Mouse (Mus musculus) heart, embryonic 13.5 days (tissue): ENCODE data around the gene Cars. TPM values are rescaled to one million over a fixed set of nuclear protein-coding genes. Genes with fewer than 3 reads are reported as not detected.
A peak's percentile ranks its signal among the peaks of the same experiment; 100 is the strongest.

ENCODE experiments used
- ATAC-seq: fragments of 200-750 bp; cut with Nextera tagmentation; 2 replicates; pipeline ENCODE4 v1.8.0; 2017; ENCODE audit warnings: moderate TSS enrichment; ENCODE audit not compliant: insufficient number of reproducible peaks, low FRiP score, low TSS enrichment; ENCODE audit errors: extremely low read depth
- H3K27ac ChIP-seq: fragments of 300-500 bp; sonication (generic); replicated peaks from 2 replicates; pipeline ENCODE4 v1.5.1; 2015; ENCODE audit warnings: moderate library complexity, mild to moderate bottlenecking, inconsistent platforms
- H3K27me3 ChIP-seq: fragments of 300-500 bp; sonication (generic); replicated peaks from 2 replicates; pipeline ENCODE4 v1.6.1; 2015; ENCODE audit warnings: mild to moderate bottlenecking, inconsistent platforms
- H3K36me3 ChIP-seq: fragments of 300-500 bp; sonication (generic); 2 replicates; pipeline ENCODE4 v1.6.1; 2015; ENCODE audit warnings: mild to moderate bottlenecking, inconsistent platforms
- H3K4me1 ChIP-seq: fragments of 300-500 bp; sonication (generic); 2 replicates; pipeline ENCODE4 v1.6.1; 2015; ENCODE audit warnings: inconsistent platforms
- H3K4me2 ChIP-seq: fragments of 300-500 bp; sonication (generic); 2 replicates; pipeline ENCODE4 v1.6.1; 2015; ENCODE audit warnings: inconsistent platforms, mild to moderate bottlenecking, moderate library complexity
- H3K4me3 ChIP-seq: fragments of 300-500 bp; sonication (generic); 2 replicates; pipeline ENCODE4 v1.5.1; 2015; ENCODE audit warnings: moderate library complexity, mild to moderate bottlenecking, inconsistent platforms
- H3K9ac ChIP-seq: fragments of 300-500 bp; sonication (generic); 2 replicates; pipeline ENCODE4 v1.6.1; 2015; ENCODE audit warnings: inconsistent platforms, mild to moderate bottlenecking, moderate library complexity
- H3K9me3 ChIP-seq: fragments of 300-500 bp; sonication (generic); 2 replicates; pipeline ENCODE4 v1.6.1; 2016; ENCODE audit warnings: inconsistent platforms
- WGBS: fragments of 180-500 bp; shearing (Covaris S2); methylation state at CpG from one replicate; pipeline ENCODE4 v1.1.7; 2015; ENCODE audit warnings: mixed read lengths; 5-methylcytosine and 5-hydroxymethylcytosine counted together
- polyA plus RNA-seq: library from polyadenylated mRNA; unstranded; fragments of >200 nt; fragmentation: Nextera tagmentation; extraction: Ambion mirVana; gene quantifications from 2 replicates; pipeline ENCODE4 v1.2.1, GENCODE M21; 2015

The Cars gene
- polyA plus RNA-seq, 1 experiment from 2014 or later = 26.6 TPM

DNA sequence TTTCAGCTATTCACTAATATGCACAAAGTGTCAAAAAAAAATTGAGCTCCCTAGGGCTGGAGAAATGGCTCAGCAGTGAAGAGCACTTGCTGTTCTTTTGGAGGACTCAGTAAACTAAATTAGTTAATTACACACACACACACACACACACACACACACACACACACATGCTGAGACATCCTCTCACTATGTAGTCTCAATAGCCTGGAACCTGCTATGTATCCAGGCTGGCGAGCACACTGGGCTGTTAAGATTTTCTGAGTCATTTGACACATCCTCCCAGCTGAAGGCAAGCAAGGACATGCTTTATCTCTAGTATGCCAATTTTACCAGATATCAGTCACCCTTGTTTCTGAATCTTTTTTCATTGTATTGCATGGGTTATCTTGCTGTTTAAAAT is 21.1 kb upstream of the Cars start:
- Histone ChIP-seq H3K4me2 (no peak overlapping the region), H3K4me3 (no peak overlapping the region), H3K36me3 (no peaks in the 10 kb centered on the region), H3K4me1 (no peaks in the 10 kb centered on the region), H3K9ac (no peak overlapping the region), H3K27me3 (no peaks in the 10 kb centered on the region), H3K27ac (no peak overlapping the region), H3K9me3 (no peaks in the 10 kb centered on the region)
- WGBS = 40% methylated on average over 1 of the region's 1 CpGs
- ATAC-seq = no peak

DNA sequence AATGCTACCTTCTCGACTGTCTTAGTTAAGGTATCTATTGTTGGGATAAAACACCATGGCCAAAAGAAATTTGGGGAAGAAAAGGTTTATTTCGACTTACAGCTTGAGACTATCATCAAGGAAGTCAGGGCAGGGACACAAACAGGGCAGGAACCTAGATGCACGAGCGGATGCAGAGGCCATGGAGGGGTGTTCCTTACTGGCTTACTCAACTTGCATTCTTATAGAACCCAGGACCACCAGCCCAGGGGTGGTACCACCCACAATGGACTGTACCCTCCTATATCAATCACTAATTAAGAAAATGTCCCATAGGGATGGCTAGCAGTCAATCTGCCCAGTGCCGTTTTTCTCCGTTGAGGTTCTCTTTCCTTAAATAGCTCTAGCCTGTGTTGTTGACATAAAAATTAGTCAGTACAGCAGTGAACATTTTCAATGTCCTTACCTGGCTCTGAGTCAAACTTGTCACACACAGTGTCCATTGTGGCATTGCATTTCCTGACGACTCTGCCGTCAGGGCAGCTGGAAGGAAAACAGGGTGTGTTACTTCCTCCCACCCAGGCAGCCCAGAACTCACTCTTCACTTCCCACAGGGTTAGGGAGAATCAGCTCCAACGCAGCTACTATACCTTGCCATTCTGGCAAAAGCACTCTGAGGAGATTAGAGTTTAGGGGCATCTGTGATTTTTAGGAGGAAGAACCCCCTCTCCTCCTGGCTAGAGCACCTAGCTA is 14.7 kb upstream of the Cars start:
- Histone ChIP-seq H3K4me3 (no peak overlapping the region), H3K9me3 (no peaks in the 10 kb centered on the region), H3K27ac (peak overlapping the region; percentile 44), H3K36me3 (no peaks in the 10 kb centered on the region), H3K4me2 (peak overlapping the region; percentile 20; the same call in 1 of the 2 replicates), H3K27me3 (no peaks in the 10 kb centered on the region), H3K4me1 (peaks cover 19% of the 10 kb centered on the region), H3K9ac (no peak overlapping the region)
- WGBS = 41% methylated on average over 9 of the region's 9 CpGs
- ATAC-seq = no peak

DNA sequence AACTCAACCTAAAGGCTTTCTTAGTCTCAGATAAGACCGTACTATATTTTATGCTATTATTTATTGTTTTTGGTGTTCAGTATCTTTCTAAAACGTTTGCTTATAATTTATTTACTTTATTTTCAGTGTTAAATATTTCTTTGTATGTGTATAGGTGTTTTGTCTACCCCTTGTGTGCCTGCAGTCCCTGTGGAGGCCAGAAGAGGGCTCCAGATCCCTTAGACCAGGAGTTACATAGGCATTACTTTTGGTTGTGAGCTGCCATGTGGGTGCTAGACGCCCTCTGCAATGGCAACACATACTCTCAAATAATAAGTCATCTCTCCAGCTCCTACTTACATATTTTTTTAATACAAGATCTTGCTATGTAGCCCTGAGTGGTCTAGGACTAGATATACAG is 12.3 kb upstream of the Cars start:
- no peak overlapping the region for H3K9ac ChIP-seq
- no peaks in the 10 kb centered on the region for H3K27me3 ChIP-seq
- no peak for ATAC-seq
- H3K36me3 ChIP-seq = no peaks in the 10 kb centered on the region
- WGBS = 48% methylated on average over 3 of the region's 3 CpGs
- no peaks in the 10 kb centered on the region for H3K9me3 ChIP-seq
- no peak overlapping the region for H3K4me2 ChIP-seq
- peaks cover 20% of the 10 kb centered on the region for H3K4me1 ChIP-seq
- H3K4me3 ChIP-seq = no peak overlapping the region
- no peak overlapping the region for H3K27ac ChIP-seq

DNA sequence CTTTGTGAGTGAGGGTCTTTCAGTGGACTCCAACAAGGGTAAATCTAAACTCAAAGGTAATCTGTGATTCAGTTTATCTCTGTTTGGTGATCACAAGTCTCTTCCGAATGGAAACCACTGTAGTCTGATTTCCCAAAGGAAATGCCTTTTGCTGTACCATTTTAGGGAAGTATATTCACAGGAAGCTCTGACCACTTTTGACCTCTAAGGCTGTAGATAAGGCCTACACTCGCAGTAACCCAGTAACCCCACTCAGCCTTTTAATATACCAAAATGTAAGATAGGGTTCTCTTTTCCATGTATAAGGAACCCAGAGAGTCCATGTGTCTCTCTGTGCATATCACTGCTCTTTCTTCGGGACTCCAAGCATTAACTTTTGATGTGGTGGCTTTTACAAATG is 5.4 kb upstream of the Cars start:
- WGBS = 69% methylated on average over 3 of the region's 3 CpGs
- H3K36me3 ChIP-seq = no peaks in the 10 kb centered on the region
- no peak overlapping the region for H3K9ac ChIP-seq
- no peaks in the 10 kb centered on the region for H3K9me3 ChIP-seq
- no peak overlapping the region for H3K4me2 ChIP-seq
- H3K27ac ChIP-seq = no peak overlapping the region
- 0 out of 2 replicates have a peak, but pooled peaks cover 10% of the 10 kb centered on the region for H3K4me1 ChIP-seq
- ATAC-seq = no peak
- no peak overlapping the region for H3K4me3 ChIP-seq
- no peaks in the 10 kb centered on the region for H3K27me3 ChIP-seq

DNA sequence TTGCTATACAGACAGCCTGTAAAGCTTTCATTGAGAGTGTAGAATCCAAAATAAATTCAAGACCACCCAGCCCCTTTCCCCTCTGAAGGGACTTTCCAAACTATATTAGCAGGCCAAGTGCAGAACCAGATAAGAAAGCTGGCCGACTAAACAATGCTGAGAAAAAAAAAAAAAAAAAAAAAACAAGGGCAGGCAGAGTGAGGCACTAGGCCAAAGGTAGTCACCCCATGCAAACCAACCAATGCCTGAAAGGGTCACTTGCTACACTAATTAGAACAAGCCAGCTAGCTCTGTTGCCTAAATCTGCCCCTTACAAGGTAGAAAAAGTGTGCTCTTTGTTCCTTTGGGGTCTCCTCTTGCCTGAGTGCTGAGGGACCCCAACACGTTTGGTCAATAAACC is 5.0 kb upstream of the Cars start:
- H3K9ac ChIP-seq = no peak overlapping the region
- H3K27me3 ChIP-seq = no peaks in the 10 kb centered on the region
- no peaks in the 10 kb centered on the region for H3K9me3 ChIP-seq
- H3K36me3 ChIP-seq = no peaks in the 10 kb centered on the region
- no peak overlapping the region for H3K4me3 ChIP-seq
- 60% methylated on average over 2 of the region's 2 CpGs for WGBS
- H3K4me1 ChIP-seq = 0 out of 2 replicates have a peak, but pooled peaks cover 7% of the 10 kb centered on the region
- no peak for ATAC-seq
- H3K27ac ChIP-seq = no peak overlapping the region
- no peak overlapping the region for H3K4me2 ChIP-seq

DNA sequence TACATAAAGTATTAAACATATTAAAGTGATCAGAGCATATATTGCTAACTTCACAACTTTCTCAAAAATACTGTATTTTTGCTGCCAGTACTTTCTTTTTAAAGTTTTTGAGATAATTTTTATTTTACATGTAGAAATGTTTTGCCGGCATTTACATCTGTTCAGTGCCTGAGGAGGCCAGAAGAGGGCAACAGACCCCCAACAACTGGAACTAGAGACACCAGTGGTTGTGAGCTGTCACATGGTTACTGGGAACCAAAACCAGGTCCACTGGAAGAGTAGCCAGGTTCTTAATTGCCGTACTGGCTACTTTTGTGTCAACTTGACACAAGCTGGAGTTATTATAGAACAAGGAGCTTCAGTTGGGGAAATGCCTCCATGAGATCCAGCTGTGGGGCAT is 1.8 kb upstream of the Cars start:
- peaks cover 17% of the 10 kb centered on the region for H3K4me1 ChIP-seq
- ATAC-seq = no peak
- H3K27me3 ChIP-seq = no peaks in the 10 kb centered on the region
- no peak overlapping the region for H3K4me3 ChIP-seq
- H3K9me3 ChIP-seq = no peaks in the 10 kb centered on the region
- H3K9ac ChIP-seq = no peak overlapping the region
- no peak overlapping the region for H3K4me2 ChIP-seq
- H3K36me3 ChIP-seq = peaks cover under 1% of the 10 kb centered on the region; the same call in 1 of the 2 replicates
- 73% methylated on average over 2 of the region's 2 CpGs for WGBS
- no peak overlapping the region for H3K27ac ChIP-seq

DNA sequence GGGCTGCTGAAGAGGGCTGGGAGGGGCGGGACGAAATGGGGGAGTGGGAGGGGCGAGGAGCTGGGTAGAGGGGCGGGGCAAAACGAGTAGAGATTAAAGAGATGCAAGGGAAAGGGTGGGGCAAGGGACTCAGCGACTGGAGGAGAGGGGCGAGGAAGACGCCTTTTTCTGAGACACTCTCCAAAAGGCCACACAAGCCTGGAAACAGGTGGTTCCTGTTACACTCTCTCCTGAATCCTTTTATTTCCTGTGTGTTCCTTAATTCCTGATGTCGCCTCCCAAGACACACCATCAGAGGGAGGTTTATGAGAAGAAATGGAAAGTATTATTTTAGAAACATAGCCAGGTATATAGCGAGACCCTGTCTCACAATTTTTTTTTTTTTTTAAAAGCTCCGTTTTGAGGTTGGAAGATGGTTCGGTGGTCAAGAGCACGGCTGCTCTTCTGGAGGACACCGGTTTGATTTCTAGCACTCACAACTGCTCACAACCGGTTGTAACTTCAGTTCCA is 396 bp upstream of the Cars start:
- Histone ChIP-seq H3K27ac (peak overlapping the region; percentile 48; the same call in 1 of the 2 replicates), H3K4me1 (peaks cover 20% of the 10 kb centered on the region), H3K9ac (peak overlapping the region; percentile 93), H3K9me3 (no peaks in the 10 kb centered on the region), H3K36me3 (peaks cover 7% of the 10 kb centered on the region), H3K4me3 (peak overlapping the region; percentile 77), H3K27me3 (no peaks in the 10 kb centered on the region), H3K4me2 (peak overlapping the region; percentile 97)
- 8% methylated on average over 15 of the region's 15 CpGs for WGBS
- ATAC-seq = peak; percentile 3; the same call in 1 of the 2 replicates

DNA sequence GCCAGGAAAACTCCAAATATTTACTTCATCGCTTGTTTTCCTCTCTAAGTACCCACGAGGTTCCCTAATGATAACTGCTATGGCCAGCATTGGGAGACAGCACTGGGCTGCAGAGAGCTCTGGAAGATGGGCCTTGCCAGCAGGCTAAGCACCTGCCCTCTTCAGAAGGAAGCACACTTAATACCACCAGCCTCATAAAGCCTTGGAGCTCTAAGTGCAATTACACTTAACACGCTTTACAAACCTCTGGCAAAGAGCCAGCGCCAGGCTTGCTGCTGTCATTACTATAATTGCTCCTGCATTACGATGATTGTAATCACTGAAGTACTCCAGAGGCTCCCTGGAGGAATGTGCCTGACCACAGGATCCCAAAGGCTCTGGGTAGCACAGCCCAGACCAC is 5.0 kb downstream of the Cars start:
- H3K4me1 ChIP-seq = peaks cover 29% of the 10 kb centered on the region

DNA sequence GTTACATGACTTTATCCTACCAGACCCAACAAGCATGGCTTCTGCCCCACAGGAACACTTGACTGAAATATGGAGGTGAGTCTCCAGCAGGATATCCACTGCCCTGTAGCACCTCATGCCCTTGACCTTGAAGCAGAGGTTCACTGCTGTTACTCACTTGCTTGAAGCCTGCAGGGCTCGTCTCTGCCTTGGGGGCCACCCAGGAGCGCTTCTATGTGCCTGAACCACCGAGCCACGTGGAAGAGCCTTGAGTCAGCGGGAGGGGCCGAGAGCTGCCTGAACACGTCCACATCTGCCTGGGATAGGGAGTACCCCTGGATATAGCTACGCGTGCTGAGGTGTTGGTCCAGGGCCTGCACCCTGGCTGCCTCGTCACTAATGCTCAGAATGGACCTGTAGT is 7.6 kb downstream of the Cars start:
- Histone ChIP-seq H3K27ac (no peak overlapping the region), H3K9ac (no peak overlapping the region), H3K4me2 (no peak overlapping the region), H3K9me3 (no peaks in the 10 kb centered on the region), H3K36me3 (peaks cover 65% of the 10 kb centered on the region), H3K27me3 (no peaks in the 10 kb centered on the region), H3K4me1 (peaks cover 16% of the 10 kb centered on the region), H3K4me3 (no peak overlapping the region)
- WGBS = 92% methylated on average over 10 of the region's 10 CpGs
- no peak for ATAC-seq

More for the DNA sequence above, 5.0 kb downstream of the Cars start:
- WGBS = 60% methylated on average over 5 of the region's 5 CpGs
- Histone ChIP-seq H3K9me3 (no peaks in the 10 kb centered on the region), H3K4me3 (no peak overlapping the region), H3K36me3 (peaks cover 44% of the 10 kb centered on the region), H3K27ac (no peak overlapping the region), H3K4me2 (no peak overlapping the region), H3K27me3 (no peaks in the 10 kb centered on the region), H3K9ac (no peak overlapping the region)
- no peak for ATAC-seq

DNA sequence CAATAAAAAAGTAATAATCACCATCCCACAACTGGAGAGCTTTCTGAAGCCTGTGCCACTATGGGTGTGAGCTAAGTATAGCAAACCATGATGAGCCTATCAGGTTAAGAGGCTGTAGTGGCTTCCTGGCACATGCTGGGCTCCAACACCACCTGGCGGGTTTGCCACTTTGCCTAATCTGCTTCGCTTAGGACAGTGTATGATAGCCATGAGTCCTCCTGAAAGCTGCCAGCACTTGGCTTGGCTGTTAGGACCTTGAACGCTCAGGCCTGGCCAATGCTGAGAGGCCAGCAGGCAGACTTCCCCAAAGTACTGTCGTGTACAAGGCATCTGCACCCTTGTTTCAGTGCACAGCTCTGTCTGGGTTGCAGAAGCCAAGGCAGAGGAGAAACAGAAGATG is 11.9 kb downstream of the Cars start:
- Histone ChIP-seq H3K9me3 (no peaks in the 10 kb centered on the region), H3K27me3 (no peaks in the 10 kb centered on the region), H3K4me1 (no peaks in the 10 kb centered on the region), H3K4me2 (no peak overlapping the region), H3K36me3 (peaks cover 90% of the 10 kb centered on the region), H3K4me3 (no peak overlapping the region), H3K27ac (no peak overlapping the region), H3K9ac (no peak overlapping the region)
- ATAC-seq = no peak
- 85% methylated on average over 4 of the region's 4 CpGs for WGBS

DNA sequence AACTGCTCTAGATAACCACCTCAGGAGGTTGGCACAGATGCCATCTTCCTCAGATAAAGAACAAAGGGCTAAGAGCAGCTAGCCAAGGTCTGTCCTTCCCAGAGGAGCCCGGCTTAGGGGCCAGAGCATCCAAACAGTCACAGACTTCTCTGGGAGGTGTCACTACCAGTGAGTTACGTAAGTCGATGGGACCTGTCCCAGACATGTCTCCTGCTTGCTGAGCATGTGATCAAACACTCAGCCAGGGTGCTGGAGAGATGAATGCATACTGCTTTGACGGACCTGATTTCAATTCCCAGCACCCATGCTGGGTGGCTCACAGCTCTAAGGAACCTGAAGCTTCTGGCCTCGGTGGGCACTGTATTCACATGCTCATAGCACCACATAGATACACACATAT is 12.3 kb downstream of the Cars start:
- WGBS = 81% methylated on average over 5 of the region's 5 CpGs
- no peak overlapping the region for H3K9ac ChIP-seq
- ATAC-seq = no peak
- H3K4me2 ChIP-seq = no peak overlapping the region
- no peaks in the 10 kb centered on the region for H3K4me1 ChIP-seq
- H3K4me3 ChIP-seq = no peak overlapping the region
- no peaks in the 10 kb centered on the region for H3K9me3 ChIP-seq
- H3K27ac ChIP-seq = no peak overlapping the region
- H3K36me3 ChIP-seq = peaks cover 90% of the 10 kb centered on the region
- H3K27me3 ChIP-seq = no peaks in the 10 kb centered on the region

DNA sequence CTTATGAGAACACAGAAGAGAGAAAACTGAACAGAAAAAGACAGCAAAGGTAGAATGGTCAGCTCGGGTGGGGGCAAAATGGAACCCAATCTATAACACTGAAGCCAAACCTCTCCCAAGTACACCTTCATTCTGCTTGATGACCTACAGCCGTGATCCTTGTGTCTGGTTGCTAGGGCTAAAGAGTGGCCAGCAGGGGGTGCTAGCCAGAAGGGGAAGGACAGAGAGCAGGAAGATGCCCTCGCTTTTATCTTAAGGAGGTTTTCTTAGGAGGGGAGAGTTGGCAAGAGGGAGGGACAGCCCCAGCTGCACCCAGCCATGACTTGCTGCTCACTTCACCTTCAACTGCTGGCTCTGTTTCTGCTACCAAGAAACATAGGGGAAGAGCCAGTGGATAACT is 15.9 kb downstream of the Cars start:
- Histone ChIP-seq H3K4me2 (no peak overlapping the region), H3K4me1 (no peaks in the 10 kb centered on the region), H3K36me3 (peaks cover 94% of the 10 kb centered on the region), H3K27ac (no peak overlapping the region), H3K9me3 (no peaks in the 10 kb centered on the region), H3K4me3 (no peak overlapping the region), H3K9ac (no peak overlapping the region), H3K27me3 (no peaks in the 10 kb centered on the region)
- no peak for ATAC-seq
- WGBS = 25% methylated on average over 3 of the region's 3 CpGs
